Mouse (Mus musculus) liver, embryonic 14.5 days (tissue): ENCODE data around the gene Gng2. TPM values are rescaled to one million over a fixed set of nuclear protein-coding genes. Genes with fewer than 3 reads are reported as not detected.
"Not testable (repeated sequence)": the region's sequence is repeated elsewhere in the genome, so short reads cannot be mapped to it uniquely, and the experiment has no call there.

Experiments used
- ATAC-seq: fragments of 200-750 bp; cut with Nextera tagmentation; 2 replicates; pipeline ENCODE4 v1.8.0; 2017; ENCODE audit warnings: moderate number of reproducible peaks, mild to moderate bottlenecking, moderate library complexity; ENCODE audit not compliant: insufficient read depth
- DNase-seq, 3 experiments: peaks; one replicate each; pipeline ENCODE4 v3.0.0-alpha.2; 2012 to 2013; ENCODE audit warnings: low read depth in 3 of 3, low spot score in 3 of 3
- H3K27ac ChIP-seq: fragments of 300-500 bp; sonication (generic); 2 replicates; pipeline ENCODE4 v1.5.1; 2014; ENCODE audit warnings: moderate library complexity, mild to moderate bottlenecking, control low read depth, inconsistent platforms
- H3K27me3 ChIP-seq: fragments of 300-500 bp; sonication (generic); 2 replicates; pipeline ENCODE4 v1.6.1; 2014; ENCODE audit warnings: mild to moderate bottlenecking, low read length, moderate library complexity; ENCODE audit not compliant: control insufficient read depth, insufficient read depth
- H3K36me3 ChIP-seq: fragments of 300-500 bp; sonication (generic); replicated peaks from 2 replicates; pipeline ENCODE4 v1.6.1; 2014; ENCODE audit warnings: low read depth; ENCODE audit not compliant: control insufficient read depth, insufficient read depth
- H3K4me1 ChIP-seq, 2 experiments: fragments of 200-500 bp in 1 of 2; fragments of 300-500 bp in 1 of 2; sonication (generic) in 1 of 2; replicated peaks; 2 replicates each; pipeline ENCODE4 v1.6.1; 2012 to 2014; ENCODE audit warnings: antibody characterized with exemption in 1 of 2, inconsistent platforms in 1 of 2, low read length in 1 of 2; ENCODE audit not compliant: control insufficient read depth in 2 of 2, insufficient read depth in 2 of 2
- H3K4me2 ChIP-seq: fragments of 300-500 bp; sonication (generic); 2 replicates; pipeline ENCODE4 v1.6.1; 2014; ENCODE audit warnings: low read depth, mild to moderate bottlenecking, control low read depth, moderate library complexity
- H3K4me3 ChIP-seq, 2 experiments: fragments of 200-500 bp in 1 of 2; fragments of 300-500 bp in 1 of 2; sonication (generic) in 1 of 2; 2 replicates each; pipeline ENCODE4 v1.5.1; 2012 to 2014; ENCODE audit warnings: low read depth in 2 of 2, low read length in 2 of 2, mild to moderate bottlenecking in 2 of 2, control low read depth in 1 of 2, inconsistent platforms in 1 of 2, moderate library complexity in 1 of 2; ENCODE audit not compliant: insufficient read depth in 1 of 2
- H3K9ac ChIP-seq: fragments of 300-500 bp; sonication (generic); replicated peaks from 2 replicates; pipeline ENCODE4 v1.6.1; 2014; ENCODE audit warnings: mild to moderate bottlenecking, control low read depth, moderate library complexity
- H3K9me3 ChIP-seq: fragments of 300-500 bp; sonication (generic); 2 replicates; pipeline ENCODE4 v1.6.1; 2016; ENCODE audit warnings: low read length, mixed read lengths; ENCODE audit not compliant: control insufficient read depth
- CTCF ChIP-seq: IDR thresholded peaks from 2 replicates; pipeline ENCODE4 v1.5.1; 2016; ENCODE audit warnings: antibody characterized with exemption, low read depth, control low read depth
- EP300 ChIP-seq: IDR thresholded peaks from 2 replicates; pipeline ENCODE4 v1.6.1; 2016; ENCODE audit warnings: antibody characterized with exemption, low read depth
- WGBS: fragments of 180-500 bp; shearing (Covaris S2); extraction: QIAGEN DNeasy Blood & Tissue Kit; methylation state at CpG from one replicate; pipeline ENCODE4 v1.1.7; 2014; ENCODE audit not compliant: insufficient replicate concordance; 5-methylcytosine and 5-hydroxymethylcytosine counted together
- polyA plus RNA-seq, 2 experiments: library from polyadenylated mRNA; depleted of rRNA in 1 of 2; stranded (reverse) in 1 of 2; unstranded in 1 of 2; fragments of >200 nt; fragmentation: Nextera tagmentation in 1 of 2; extraction: Ambion mirVana in 1 of 2; gene quantifications; 2 replicates each; pipeline versions ENCODE4 v1.2.1 to v1.2.3; 2012 to 2014

The Gng2 gene
- polyA plus RNA-seq, 2 experiments, result 5.2 to 8.7 TPM

DNA sequence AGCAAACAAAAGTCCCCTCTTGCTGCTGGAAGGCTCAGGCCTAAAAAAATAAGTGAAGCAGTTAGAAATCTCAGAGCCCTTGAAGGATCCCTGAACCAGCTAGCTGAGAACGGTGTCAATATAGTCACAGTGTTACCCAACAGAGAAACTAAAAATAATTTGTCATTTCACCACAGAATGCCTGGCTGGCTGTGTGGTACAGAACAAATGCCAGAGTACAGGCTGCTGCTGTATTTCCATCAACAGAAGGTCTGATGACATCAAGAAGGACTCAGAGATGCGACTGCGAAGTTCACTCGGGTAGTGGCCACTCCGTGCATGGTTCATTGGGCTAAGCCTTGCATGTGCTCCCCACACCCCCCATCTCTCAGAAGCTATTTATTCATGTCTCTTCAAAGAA is 89.9 kb downstream of the Gng2 start:
- Histone ChIP-seq H3K4me2 (no peak overlapping the region), H3K9ac (no peak overlapping the region), H3K4me3 (no peak overlapping the region), H3K36me3 (no peaks in the 10 kb centered on the region), H3K4me1 (no peaks in the 10 kb centered on the region), H3K9me3 (no peaks in the 10 kb centered on the region), H3K27ac (no peak overlapping the region), H3K27me3 (no peaks in the 10 kb centered on the region)
- TF ChIP-seq EP300 (no peak), CTCF (no peak)
- DNase-seq (no peak), ATAC-seq (no peak)
- WGBS, result 75% methylated on average over 5 of the region's 5 CpGs

- DNase-seq, ATAC-seq, H3K4me3 ChIP-seq, H3K27ac ChIP-seq, H3K27me3 ChIP-seq, H3K9ac ChIP-seq, H3K9me3 ChIP-seq, H3K36me3 ChIP-seq, H3K4me1 ChIP-seq, H3K4me2 ChIP-seq: not testable (repeated sequence)
- WGBS, result 86% methylated on average over 1 of the region's 1 CpGs
Observed at GRCm38 (mm10) chr14:19884431-19884830, 93.0 kb downstream of the Gng2 start.

DNA sequence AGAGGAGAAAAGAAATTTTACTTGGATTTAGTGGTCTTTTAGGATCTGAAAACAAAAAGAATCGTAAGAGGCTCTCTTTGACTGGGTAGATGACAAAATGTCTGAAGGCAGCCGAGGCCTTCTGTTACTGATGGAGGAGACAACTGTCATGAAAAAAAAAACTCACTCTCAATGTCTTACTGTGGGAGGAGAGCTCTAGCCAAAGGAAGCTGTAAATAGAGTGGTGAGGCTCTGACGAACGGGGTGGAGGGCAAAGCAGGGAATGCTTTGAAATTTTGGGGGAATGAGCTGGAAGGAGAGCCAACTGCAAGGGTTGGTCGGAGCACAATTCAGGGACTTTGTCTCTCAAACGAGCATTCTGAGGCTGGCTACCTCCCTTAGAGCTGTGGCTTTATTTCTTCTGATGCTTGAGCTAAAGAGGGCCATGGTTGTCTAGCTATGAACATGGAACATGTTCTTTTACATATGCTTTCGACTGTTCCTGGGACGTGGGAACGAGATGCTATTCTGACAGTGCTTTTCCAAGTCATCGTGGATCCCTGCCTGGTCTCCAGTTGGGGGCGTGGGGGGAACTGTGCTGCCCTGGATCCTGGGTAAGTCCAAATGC is 103.1 kb downstream of the Gng2 start:
- H3K9me3 ChIP-seq, result no peaks in the 10 kb centered on the region

DNA sequence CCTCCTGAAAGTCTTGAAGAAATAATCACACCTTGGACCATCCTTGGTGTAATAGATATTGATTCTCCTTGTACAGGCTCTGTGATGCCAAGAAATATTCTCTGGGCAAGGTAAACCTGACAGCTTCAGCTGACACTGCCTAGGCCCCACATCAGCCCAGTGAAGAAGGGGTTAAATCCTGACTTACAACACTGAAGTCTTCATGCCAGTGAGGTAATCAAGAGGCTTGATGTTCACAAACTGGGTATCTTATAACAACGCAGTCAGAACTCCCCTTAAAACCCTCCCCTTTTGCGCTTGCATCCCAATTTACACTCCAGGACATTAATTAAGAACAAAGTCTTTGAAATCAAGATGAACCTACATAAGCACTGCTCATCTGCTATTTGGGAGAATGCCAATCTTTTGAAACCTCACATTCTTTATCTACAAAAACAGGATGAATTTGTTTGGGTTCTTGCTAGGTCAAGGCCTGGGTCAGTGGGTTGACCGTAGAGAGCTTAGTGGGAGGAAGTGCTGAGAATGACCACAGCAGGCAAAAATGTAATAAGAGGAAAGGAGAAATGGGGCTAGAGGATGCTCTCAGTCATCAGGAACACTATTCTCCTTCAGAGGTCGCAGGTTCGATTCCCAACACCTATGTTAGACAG is 110.0 kb downstream of the Gng2 start:
- 56% methylated on average over 5 of the region's 5 CpGs for WGBS
- Histone ChIP-seq H3K4me2 (no peak overlapping the region), H3K4me1 (peaks cover 0 to 3% of the 10 kb centered on the region in 2 experiments; a peak in 1 of 4 replicates), H3K27ac (no peak overlapping the region), H3K27me3 (no peaks in the 10 kb centered on the region), H3K36me3 (no peaks in the 10 kb centered on the region), H3K9me3 (no peaks in the 10 kb centered on the region), H3K4me3 (no peak overlapping the region), H3K9ac (no peak overlapping the region)
- ATAC-seq (no peak), DNase-seq (no peak)
- no peak for TF ChIP-seq EP300
- no peak for TF ChIP-seq CTCF

More for the DNA sequence above, 103.1 kb downstream of the Gng2 start:
- H3K4me1 ChIP-seq, result no peaks in the 10 kb centered on the region
- no peak for ATAC-seq
- no peak for TF ChIP-seq CTCF
- no peak for TF ChIP-seq EP300
- WGBS, result 66% methylated on average over 11 of the region's 11 CpGs
- no peak overlapping the region for H3K9ac ChIP-seq
- no peak overlapping the region for H3K4me3 ChIP-seq
- no peak overlapping the region for H3K27ac ChIP-seq
- no peaks in the 10 kb centered on the region for H3K27me3 ChIP-seq
- H3K4me2 ChIP-seq, result no peak overlapping the region
- DNase-seq, result no peak
- H3K36me3 ChIP-seq, result no peaks in the 10 kb centered on the region

GRCm38 (mm10) chr14:19865121-19865520 is 112.3 kb downstream of the Gng2 start:
- not testable (repeated sequence) for DNase-seq, H3K4me2 ChIP-seq, H3K9ac ChIP-seq, H3K27me3 ChIP-seq, ATAC-seq, H3K4me1 ChIP-seq, H3K36me3 ChIP-seq, H3K4me3 ChIP-seq, H3K9me3 ChIP-seq, H3K27ac ChIP-seq
- 59% methylated on average over 9 of the region's 9 CpGs for WGBS
